Mouse (Mus musculus) urinary bladder, postnatal 10 days (tissue): ENCODE results near the gene Cnksr1.

Experiments used
- DNase-seq: peaks from one replicate; pipeline ENCODE4 v3.0.0; 2022; ENCODE audit warnings: low spot score

The Cnksr1 gene

GRCm38 (mm10) chr4:134252911-134253721 is 14.9 kb upstream of the Cnksr1 start:
- DNase-seq, result no peak

DNA sequence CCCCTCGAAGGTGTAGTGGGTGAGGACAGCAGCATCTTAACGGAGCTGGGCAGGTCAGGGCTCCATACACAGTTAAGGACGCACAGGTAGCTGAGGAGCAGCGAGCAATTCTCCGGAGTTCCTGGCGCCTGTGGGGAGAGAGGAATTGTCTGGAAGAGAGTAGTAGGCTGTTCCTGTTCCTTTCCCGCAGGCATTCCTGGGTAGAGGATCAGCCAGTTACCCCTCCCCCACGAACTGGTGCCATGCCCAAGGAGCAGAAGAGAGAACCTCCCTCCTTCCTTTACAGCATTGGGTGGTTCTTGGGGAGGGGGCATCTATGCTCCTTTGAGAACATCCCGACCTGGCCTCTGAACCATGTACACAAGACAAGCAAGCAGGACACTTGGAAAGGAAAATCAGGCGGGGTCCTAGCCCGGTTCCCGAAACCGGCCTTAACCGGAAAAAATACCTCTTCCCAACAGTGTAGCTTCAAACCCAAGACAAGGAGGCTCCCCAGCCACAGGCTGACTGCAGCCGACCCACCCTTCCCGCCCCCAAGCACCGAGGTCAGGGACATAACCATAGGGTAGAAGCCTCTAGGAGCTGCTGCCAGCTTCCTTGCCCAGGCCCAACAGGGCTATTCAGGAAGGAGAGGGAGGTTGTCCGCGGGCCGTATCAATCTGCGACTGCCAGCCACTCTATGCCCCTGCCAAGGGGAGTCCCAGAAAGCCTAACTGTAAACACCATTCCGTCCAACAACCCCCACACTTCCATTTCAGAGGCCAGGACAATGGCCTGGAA is 14.1 kb upstream of the Cnksr1 start:
- DNase-seq, result no peak

DNA sequence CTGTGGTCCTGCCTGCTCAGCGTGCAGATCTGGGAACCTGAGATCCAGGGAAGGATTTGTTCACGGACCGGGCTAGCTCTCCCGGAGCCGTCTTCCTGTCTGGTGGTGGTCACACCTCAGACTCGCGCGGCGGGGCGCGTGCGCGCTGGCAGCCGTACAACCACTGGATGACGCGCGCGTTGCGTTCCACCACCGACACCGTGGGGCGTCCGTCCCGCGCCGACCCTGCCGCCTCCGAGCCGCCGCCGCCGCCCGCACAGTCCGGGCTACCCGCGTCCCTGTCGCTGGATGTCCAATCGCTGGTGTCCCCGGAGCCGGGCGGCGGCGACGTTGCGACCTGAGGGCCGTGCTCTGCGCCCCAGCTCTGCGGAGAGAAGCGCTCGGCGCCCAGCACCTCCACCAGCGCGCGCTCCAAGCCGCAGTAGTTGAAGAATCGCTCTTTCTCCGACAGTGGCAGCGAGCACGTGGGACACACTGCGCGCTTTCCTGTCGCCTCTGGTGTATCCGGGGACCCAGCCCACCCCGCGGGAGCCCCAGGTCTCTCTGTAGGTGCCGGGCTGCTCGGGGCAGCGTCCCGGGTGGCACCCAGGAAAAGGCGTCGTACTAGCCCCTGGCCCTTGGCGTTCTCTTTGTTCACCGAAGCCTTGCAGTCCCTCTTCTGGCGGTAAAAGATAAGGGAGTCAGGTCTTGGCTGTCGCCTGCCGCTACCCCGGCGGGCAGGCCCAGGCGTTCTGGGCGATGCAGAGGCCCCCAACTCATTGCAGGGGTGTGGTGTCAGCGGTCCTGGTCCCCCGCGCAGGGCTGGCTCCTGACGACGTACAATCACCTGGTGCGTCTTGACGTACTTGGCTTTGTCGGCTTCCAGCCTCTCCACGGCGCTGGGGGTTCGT is 13.3 kb upstream of the Cnksr1 start:
- DNase-seq, result no peak

DNA sequence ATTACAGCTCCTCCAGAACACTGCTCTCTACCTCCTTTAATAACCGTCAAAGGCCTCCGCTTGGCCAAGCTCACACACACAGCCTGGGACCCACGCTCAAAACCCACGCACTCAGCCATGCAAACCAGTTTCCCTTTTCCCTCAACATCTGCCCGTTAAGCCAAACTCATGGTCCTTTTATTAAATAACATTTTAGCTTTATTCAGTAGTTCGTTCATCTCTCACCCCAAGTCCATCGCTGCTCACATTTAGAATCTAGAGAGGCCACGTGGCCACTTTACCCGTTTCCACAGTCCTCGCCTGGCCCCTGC is 12.7 kb upstream of the Cnksr1 start:
- no peak for DNase-seq

GRCm38 (mm10) chr4:134250116-134250929 is 12.1 kb upstream of the Cnksr1 start:
- DNase-seq, result no peak

- DNase-seq, result no peak
Measured at GRCm38 (mm10) chr4:134249651-134250050, 11.5 kb upstream of the Cnksr1 start.

DNA sequence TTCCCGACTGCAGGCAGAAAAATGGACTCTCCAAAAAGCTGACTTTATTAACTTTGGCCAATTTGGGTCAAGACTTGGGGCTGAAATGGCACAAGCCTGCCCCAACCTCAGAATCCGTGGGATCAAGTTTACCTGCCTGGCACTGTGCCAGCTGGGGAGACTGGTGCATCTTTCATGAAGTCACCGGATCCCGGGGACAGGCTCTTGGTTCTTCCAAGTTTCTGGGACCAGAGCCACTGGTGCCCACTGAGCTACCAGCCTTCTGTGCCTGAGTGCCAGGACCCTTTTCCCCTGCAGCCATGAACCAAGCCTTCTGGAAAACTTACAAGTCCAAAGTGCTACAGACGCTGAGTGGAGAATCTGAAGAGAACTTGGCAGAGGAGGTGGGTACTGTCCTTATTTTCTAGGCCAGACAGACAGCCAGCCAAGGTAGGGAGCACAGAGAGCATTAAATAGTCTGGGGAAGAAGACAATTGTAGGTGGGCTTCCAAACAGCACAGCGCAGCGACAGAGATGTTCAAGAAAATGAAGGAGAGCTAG is 8.6 kb upstream of the Cnksr1 start, which contains the start of gene Gm30191:
Gene Gm30191 (plus strand): TSS at position 217 of the 540 bp plus-strand sequence.
- DNase-seq, result no peak

DNA sequence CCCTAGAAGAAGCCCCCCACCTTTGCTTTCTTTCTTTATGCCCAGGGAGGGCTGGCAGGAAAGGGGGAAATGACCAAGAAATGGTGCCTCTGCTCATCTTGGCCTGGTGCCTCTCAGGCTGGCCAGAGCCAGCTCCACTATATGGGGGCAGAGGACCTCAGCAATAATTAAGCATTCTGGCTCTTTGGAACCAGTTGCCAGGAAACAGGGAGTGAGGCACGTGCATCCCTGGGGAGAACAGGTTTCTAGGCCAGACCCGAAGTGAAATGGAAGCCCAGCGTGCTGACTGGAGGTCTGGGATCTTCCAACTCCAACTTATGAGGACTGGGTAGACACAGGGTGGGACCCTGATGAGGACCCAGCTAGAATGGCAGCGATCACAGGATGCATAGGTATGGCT is 8.1 kb upstream of the Cnksr1 start:
- DNase-seq, result no peak

GRCm38 (mm10) chr4:134245148-134245843 is 7.1 kb upstream of the Cnksr1 start, which contains the start of gene Zfp593:
Gene Zfp593, minus strand, starts transcription at chr4:134245592.
- peak; percentile 88 for DNase-seq

DNA sequence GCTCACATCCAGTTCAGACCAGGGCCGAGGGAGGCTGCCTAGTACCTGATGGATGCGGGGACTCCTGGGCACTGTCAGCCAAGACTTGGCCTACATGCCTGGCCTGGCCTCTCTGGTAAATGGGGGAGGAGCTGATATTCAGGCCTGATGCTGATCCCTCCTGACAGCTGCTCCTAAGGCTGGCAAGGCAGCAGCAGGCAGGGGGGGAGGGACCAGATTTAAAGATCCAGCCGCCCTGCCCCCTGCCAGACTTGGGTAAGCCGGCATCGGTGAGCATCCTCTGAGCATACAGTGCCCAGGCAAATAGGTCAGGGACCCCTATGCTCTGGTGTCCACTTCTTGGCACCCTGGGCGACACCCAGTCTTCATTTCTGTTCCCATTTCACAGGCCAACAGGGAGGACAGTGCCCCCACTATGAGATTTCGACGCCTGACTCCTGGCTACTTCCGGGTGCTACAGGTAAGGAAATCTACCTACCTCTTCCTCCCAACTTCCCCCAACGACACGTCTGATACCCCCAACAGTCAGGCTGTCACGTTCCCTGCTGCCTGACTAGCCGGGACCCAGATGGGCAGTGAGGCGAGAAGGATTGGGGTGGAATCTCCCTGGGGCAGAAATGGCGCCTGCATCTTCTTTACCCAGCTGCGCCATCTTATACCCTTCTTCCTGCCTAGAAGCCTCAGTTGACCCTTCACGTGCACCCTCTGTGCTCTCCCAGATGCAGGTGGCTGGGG is 5.5 kb upstream of the Cnksr1 start, which contains the start of gene E130218I03Rik:
Gene E130218I03Rik (plus strand): TSS at position 147 of the 735 bp plus-strand sequence.
- DNase-seq, result no peak

- no peak for DNase-seq
Measured at GRCm38 (mm10) chr4:134238686-134239085, 487 bp upstream of the Cnksr1 start.

- DNase-seq, result no peak
Measured at GRCm38 (mm10) chr4:134237582-134238278, 469 bp downstream of the Cnksr1 start.

DNA sequence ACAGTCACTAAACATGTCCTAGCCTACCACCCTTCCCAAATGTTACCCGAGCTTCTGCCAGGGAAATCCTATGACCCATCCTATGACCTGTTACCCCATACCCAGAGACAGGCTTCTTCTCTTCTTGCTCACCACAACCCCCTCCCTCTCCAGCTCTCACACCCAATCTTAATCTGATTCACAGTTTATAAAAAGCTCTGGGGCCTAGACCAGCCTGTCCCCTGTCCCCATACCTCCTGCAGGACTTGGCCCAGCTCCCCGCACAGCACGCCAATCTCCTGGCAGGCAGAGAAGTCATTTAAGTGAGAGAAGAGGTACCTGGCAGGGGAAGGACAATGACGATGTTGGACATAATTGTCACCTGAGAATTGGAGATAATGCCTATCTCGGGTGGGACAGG is 3.3 kb downstream of the Cnksr1 start:
- no peak for DNase-seq

GRCm38 (mm10) chr4:134230431-134230830 is 7.8 kb downstream of the Cnksr1 start:
- DNase-seq, result no peak

DNA sequence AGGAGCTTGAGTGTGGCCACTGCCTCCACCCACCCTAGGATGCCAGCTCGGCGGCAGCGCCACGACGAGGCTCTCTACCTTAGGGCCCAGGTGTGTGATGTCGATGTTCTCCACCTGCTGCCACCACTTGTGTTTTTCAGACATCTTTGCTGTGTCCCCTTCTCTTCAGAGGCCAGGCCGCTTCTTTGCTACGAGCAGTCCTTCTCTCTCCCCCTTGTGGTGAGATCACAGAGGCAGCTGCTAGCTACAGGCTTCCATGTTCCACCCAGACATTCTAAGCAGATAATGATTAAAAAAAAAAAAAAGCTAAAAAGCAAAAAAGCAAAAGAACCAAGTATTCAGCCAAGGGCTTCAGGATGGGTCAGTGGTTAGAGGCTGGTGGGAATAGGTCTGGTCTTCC is 11.0 kb downstream of the Cnksr1 start, which contains the start of gene Catsper4:
Gene Catsper4 (minus strand): TSS at position 190 of the 400 bp plus-strand sequence.
- DNase-seq, result no peak

DNA sequence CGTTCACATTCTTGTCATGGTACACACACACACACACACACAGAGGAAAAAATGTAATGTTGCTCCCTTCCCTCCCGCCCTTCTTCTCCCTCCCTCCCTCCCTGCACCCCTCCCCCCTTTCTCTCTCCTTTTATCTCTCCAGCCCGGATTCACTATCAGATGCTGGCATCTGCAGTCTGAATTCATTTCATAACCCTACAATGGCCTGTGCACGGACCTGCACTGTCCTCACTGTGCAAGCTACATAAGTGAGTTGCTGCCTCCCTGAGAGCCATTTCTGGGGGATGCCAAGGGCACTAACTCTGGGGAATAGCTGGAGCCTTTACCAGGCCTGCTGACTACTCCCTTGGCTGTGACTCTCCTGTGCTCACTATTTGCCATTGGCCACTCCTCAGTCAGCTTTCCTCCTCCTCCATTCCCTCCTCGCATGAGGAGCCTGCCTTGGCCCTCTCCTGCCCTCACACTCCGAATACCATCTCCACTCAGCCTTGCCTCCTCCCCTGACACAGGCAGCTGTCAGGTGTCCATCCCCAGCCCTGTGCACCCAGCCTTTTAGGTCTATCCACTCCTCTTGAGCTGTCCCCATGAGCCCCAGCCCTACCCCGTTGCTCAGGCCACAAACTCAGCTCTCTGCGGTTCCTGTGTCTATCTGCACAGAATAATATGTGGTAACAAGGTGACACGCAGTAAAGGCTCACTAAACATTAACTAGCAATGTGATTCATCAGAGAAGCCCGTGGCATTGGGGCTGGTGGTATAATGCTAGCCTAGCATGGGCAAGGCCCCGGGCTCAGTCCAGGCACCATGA is 15.2 kb downstream of the Cnksr1 start:
- no peak for DNase-seq

DNA sequence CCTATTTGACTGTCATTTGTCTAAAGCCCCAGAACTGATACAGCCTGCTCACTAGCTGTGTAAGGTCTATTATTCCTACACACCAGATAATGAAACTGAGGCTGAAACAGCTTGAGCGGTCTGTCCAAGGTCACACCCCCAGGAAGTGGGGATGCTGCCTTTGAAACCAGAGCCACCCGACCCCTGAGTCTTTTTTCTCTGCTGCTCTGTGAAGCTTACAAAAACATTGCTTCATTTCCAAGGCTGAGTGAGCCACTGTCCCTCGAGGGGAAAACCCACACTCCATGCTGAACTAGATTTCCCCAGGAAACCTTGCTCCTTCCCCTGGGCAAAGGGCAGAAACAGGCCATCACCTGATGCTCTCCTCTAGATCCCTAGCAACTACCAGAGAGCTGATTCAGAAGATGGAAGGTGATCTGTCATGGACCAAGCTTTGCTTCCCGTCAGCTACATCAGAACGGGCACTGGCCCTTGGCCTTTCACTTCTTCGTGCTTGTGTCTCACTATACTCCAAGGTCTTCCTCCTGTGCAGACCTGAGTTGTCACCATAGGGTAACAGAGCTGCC is 31.6 kb downstream of the Cnksr1 start:
- DNase-seq, result no peak
